Mouse (Mus musculus): ENCODE measurements around the gene Cinp.

GRCm38 (mm10) chr12:110841731-110842493, 47.0 kb downstream of the Cinp start:
- no peak for TF ChIP-seq POLR2A (IDR thresholded peaks at IDR 0.05; ENCODE audit: borderline replicate concordance, extremely low read depth, low read depth, low read length)
- TF ChIP-seq CTCF (IDR thresholded peaks at IDR 0.05; ENCODE audit: insufficient read depth, low read length), result no peak

Data from lung, adult 2 months (tissue).